Mouse (Mus musculus): ENCODE measurements around the gene 1110008P14Rik. TPM values are rescaled to one million over a fixed set of nuclear protein-coding genes. Genes with fewer than 3 reads are reported as not detected.

Gene 1110008P14Rik
- total and polyA plus RNA-seq, 3 experiments, result 24.3 to 32.4 (median 27.8) TPM

DNA sequence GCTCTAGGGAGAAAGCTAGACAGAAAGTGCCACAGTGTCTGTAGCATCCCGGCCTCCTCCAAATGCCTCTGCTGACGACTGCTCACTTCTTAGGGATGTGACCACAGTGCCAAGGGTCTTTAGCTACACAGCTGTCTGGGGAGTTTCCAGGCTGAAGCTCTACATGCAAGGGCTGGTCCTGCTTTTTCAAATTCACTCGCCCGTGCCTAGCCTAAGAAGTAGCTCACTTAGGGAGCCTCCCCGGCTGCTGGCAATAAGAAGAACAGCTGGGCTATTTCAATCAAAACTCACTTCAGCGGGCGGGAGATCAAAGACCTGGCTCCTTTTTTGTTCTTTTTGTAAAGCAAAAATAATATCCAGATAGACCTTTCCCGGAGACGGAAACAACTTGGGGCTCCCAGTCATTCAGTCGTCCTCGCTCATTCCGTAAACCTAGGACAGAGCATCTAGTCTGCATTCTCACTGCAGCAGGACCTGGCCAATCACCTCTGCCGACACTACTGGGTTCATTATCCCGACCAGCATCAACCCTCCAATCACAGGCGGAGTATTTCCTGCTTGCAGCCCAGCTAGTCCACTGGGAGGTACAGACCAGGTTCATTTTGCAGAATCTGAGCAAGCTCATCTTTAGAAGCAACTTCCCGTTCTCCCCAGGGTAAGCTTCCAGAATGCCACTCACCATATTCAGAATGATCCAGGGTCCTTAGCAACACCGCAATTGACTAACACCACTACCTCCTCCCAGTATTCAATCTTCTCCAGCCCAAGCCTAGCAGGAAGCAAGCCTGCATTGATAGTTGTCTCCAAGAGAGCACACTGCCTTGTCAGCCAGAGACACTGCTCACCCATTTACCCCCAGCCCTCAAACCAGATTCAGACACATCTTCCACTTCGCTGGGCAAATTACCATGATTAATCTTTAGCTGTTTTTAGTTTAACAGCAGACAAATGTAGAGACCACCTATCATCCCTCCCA is 49.3 kb upstream of the 1110008P14Rik start:
- Histone ChIP-seq H3K36me3 (replicated peaks in 1 of 2; ENCODE audit: control insufficient read depth in 1 of 2, insufficient read depth in 1 of 2, low read length in 1 of 2) (peaks cover 0 to 22% of the 10 kb centered on the region in 2 experiments), H3K9ac (ENCODE audit: insufficient read depth, low read depth) (no peak overlapping the region), H3K4me1 (ENCODE audit: control insufficient read depth in 1 of 2, insufficient read depth in 2 of 2) (peaks cover 0 to 5% of the 10 kb centered on the region in 2 experiments; a peak in 1 of 4 replicates), H3K4me2 (ENCODE audit: insufficient read depth, low read depth, poor library complexity, severe bottlenecking) (no peak overlapping the region), H3K27ac (ENCODE audit: insufficient read depth, low read depth) (no peak overlapping the region), H3K27me3 (replicated peaks) (no peaks in the 10 kb centered on the region), H3K79me2 (replicated peaks; ENCODE audit: control insufficient read depth, extremely low read depth, insufficient read depth, poor library complexity, severe bottlenecking) (peaks cover 1% of the 10 kb centered on the region; the same call in 1 of the 2 replicates), H3K4me3 (replicated peaks in 1 of 3; ENCODE audit: low read depth in 2 of 3, low read length in 2 of 3, poor library complexity in 1 of 3) (no peak overlapping the region), H3K9me3 (replicated peaks; ENCODE audit: low read length) (no peaks in the 10 kb centered on the region)
- no peak for TF ChIP-seq UBTF (IDR thresholded peaks at IDR 0.05; ENCODE audit: low read depth, low read length)
- no peak for TF ChIP-seq HCFC1 (IDR thresholded peaks at IDR 0.05; ENCODE audit: low read depth, low read length)
- no peak for TF ChIP-seq SMC3 (IDR thresholded peaks at IDR 0.05; ENCODE audit: low read depth, low read length)
- TF ChIP-seq CHD2 (IDR thresholded peaks at IDR 0.05; ENCODE audit: low read length), result no peak
- no peak for TF ChIP-seq ZMIZ1 (IDR thresholded peaks at IDR 0.05; ENCODE audit: low read depth, low read length)
- no peak for TF ChIP-seq NELFE (IDR thresholded peaks at IDR 0.05; ENCODE audit: low read depth, low read length)
- TF ChIP-seq ETS1 (conservative IDR thresholded peaks at IDR 0.05; ENCODE audit: low read depth, low read length), result no peak
- no peak for TF ChIP-seq RCOR1 (conservative IDR thresholded peaks at IDR 0.05; ENCODE audit: low read depth, low read length)
- no peak for TF ChIP-seq JUN (IDR thresholded peaks at IDR 0.05; ENCODE audit: insufficient read depth, low read depth, low read length)
- TF ChIP-seq JUND (conservative IDR thresholded peaks at IDR 0.05; ENCODE audit: low read depth, low read length), result no peak
- no peak for DNase-seq (ENCODE audit: extremely low read depth)
- dilution Hi-C loops (cut with MboI; ENCODE audit: extremely low pct_ligation_motif_present, extremely low pct_unique_long_range_greater_than_20kb, low sequenced_read_pairs) (no loop called here), in situ Hi-C loops (cut with MboI; ENCODE audit: low pct_ligation_motif_present, low pct_unique_long_range_greater_than_20kb, low sequenced_read_pairs) (no loop called here)

DNA sequence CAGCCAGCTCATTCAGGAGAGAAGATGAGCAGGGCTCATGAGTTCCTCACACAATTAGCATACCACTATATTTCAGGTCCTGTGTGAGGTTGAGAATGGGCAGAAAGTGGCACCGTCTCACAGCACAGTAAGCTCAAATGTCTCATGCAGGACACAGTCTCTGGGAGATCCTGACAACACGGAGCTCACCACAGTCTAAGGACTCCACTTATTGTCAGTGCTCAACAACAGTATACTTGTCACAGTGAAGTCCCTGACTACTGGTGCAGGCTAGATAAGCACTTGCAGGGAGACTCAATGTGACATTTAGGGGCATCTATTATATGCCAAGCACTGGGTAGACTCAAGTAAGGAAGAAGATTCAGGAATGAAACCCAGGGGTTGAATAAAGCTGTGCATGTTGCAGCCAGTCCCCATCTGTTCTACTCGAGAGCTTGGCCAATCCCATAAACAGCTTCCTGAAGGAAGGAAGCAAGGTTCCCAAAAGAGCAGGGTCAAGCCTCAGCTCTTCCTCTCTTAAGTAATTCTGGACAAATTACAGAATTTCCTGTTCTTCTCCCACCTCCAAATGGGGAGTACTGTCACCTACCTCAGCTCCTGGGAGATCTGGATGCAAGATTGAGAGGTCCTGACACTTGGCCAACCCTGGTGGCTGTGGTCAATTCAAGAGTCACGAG is 47.6 kb upstream of the 1110008P14Rik start:
- dilution Hi-C loops (cut with MboI; ENCODE audit: extremely low pct_ligation_motif_present, extremely low pct_unique_long_range_greater_than_20kb, low sequenced_read_pairs), result no loop called here
- Histone ChIP-seq H3K79me2 (replicated peaks; ENCODE audit: control insufficient read depth, extremely low read depth, insufficient read depth, poor library complexity, severe bottlenecking) (no peaks in the 10 kb centered on the region), H3K36me3 (replicated peaks in 1 of 2; ENCODE audit: control insufficient read depth in 1 of 2, insufficient read depth in 1 of 2, low read length in 1 of 2) (peaks cover 0 to 25% of the 10 kb centered on the region in 2 experiments), H3K4me1 (ENCODE audit: control insufficient read depth in 1 of 2, insufficient read depth in 2 of 2) (peaks cover 0 to 10% of the 10 kb centered on the region in 2 experiments; a peak in 1 of 4 replicates), H3K9ac (ENCODE audit: insufficient read depth, low read depth) (no peak overlapping the region), H3K27ac (ENCODE audit: insufficient read depth, low read depth) (no peak overlapping the region), H3K27me3 (replicated peaks) (no peaks in the 10 kb centered on the region), H3K4me3 (replicated peaks in 1 of 3; ENCODE audit: low read depth in 2 of 3, low read length in 2 of 3, poor library complexity in 1 of 3) (no peak overlapping the region), H3K9me3 (replicated peaks; ENCODE audit: low read length) (no peaks in the 10 kb centered on the region), H3K4me2 (ENCODE audit: insufficient read depth, low read depth, poor library complexity, severe bottlenecking) (no peak overlapping the region)
- no peak for DNase-seq (ENCODE audit: extremely low read depth)
- TF ChIP-seq MAZ (IDR thresholded peaks at IDR 0.05; ENCODE audit: low read depth, low read length) (no peak), JUN (IDR thresholded peaks at IDR 0.05; ENCODE audit: insufficient read depth, low read depth, low read length) (no peak), MAX (IDR thresholded peaks at IDR 0.05; ENCODE audit: low read length) (no peak), ZMIZ1 (IDR thresholded peaks at IDR 0.05; ENCODE audit: low read depth, low read length) (no peak), USF2 (conservative IDR thresholded peaks at IDR 0.05; ENCODE audit: low read depth, low read length) (no peak), GABPA (IDR thresholded peaks at IDR 0.05; ENCODE audit: insufficient replicate concordance, low read depth, low read length) (no peak), NRF1 (IDR thresholded peaks at IDR 0.05; ENCODE audit: low read depth, low read length) (no peak), ZC3H11A (IDR thresholded peaks at IDR 0.05; ENCODE audit: low read depth, low read length) (no peak), NELFE (IDR thresholded peaks at IDR 0.05; ENCODE audit: low read depth, low read length) (no peak), JUND (conservative IDR thresholded peaks at IDR 0.05; ENCODE audit: low read depth, low read length) (no peak), USF1 (IDR thresholded peaks at IDR 0.05; ENCODE audit: low read depth, low read length) (no peak)
- in situ Hi-C loops (cut with MboI; ENCODE audit: low pct_ligation_motif_present, low pct_unique_long_range_greater_than_20kb, low sequenced_read_pairs), result no loop called here

Data from CH12.LX (cell line).